Mouse (Mus musculus) c-Kit-positive CD71-positive TER-119-positive erythroid progenitor cells, embryonic 14.5 days (primary cell): ENCODE measurements around the gene Plod2.

ENCODE experiments used
- DNase-seq: peaks from one replicate; pipeline ENCODE4 v3.0.0-alpha.2; 2013; ENCODE audit warnings: low spot score

Gene Plod2

DNA sequence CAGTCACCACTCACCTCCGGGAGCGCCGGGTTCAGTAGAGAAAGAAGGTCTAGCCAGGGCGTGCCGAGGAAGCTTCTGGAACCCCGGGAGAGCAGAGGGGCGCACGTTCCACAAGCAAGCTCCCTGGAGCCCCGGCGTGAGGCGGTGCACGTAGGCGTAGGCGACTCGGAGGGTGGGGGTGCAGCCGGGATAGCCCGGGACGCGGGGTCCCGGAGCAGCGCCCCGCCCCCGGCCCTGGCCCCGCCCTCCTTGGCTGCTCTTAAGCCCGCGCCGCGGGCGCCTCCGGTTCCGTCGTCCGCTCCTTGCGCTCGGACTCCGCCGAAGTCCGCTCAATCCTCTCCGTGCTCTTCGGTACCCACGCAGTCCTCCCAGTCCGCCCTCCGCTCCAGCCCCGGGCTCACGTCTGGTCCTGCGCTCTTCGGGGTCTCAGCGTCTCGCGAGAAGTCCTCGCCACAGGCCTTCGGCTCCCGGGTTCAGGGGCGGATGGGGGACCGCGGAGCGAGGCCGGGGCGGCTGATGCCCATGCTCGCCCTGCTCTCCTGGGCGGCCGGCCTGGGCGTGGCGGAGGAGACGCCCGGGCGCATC lies at the start of gene Plod2:
Gene Plod2, plus strand, starts transcription at position 247 of the 585 bp plus-strand sequence.
- DNase-seq, result no peak

DNA sequence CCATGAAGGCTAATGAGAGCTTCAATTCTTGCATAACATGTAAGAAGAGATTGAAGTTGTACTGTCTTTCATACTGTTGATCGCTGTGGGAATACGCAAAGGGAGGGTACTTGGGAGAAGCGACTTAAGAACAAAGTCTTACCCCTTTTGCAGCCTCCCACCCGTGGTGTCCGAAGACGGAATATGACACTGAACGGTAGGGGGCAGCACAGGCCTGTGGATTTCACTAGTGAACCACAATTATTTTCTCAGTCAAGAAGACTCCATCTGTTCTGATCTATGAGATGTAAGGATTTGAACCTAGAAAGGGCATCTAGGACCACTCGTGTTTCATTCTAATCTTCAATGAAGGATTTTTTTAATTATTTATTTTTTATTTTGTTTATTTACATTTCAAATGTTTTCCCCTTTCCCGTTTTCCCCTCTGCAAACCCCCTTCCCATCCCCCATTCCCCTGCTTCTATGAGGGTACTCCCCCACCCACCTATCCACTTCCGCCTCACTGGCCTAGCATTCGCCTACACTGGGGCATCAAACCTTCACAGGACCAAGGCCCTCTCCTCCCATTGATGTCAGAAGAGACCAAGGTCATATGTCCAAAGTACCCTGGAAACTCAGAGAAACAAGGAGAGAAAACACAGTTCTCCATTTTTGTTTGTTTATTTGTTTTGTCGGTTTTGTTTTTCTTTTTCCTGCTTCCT lies 42.2 kb upstream of the Plod2 start:
- peak; percentile 30 for DNase-seq

DNA sequence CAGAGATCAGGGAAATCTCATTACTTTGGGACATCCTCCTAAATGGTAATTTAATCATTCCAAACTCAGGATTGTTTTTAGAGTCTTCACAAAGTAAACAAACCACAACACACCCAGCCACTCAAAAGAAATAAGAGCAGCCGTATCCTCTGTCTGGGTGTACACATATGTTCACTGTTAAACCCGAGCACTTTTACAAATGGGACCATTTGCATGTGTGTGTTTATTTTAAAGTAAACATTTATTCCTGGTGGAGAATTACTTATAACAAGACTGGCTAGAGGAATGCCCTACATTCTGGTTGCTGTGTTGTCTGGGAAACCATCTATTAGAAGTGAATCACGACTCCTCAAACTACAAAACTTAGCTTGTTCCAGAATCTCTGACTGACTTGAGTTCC lies 37.8 kb upstream of the Plod2 start:
- DNase-seq, result no peak

DNA sequence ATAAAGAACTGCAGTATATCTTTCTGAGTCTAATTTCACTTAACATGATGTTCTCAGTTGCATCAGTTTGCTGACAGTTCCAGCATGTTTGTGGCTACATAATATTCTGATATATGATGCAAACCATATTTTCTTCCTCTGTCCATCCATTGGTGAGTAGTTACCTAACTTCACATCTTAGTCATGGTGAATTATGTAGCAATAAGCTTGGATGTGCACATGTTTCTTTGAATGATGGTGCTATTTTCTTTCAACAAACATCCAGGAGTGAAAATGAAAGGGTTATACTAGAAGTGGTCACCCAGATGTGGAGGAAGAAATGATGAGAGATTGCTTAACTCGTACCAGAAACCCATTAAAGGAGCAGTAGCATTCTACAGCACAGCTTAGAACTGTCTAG lies 37.1 kb upstream of the Plod2 start:
- no peak for DNase-seq

DNA sequence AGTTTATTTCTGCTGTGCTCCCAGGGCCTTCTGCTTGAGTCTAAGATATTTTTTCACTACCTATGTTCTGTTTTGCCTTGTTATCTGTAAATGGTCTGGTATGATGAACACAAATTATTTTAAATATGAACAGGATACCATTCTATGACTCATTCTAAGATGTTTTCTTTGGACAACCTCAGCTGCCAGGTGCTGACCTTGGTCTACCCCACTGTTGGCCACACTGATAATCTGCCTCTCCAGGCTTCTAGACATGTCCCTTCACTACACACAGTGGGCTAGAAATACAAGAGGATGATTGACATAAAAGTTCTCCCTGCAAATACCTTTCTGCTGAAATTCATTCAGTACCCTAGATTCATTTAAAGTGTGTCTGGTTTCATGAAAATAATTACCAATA lies 30.3 kb upstream of the Plod2 start:
- DNase-seq, result no peak

DNA sequence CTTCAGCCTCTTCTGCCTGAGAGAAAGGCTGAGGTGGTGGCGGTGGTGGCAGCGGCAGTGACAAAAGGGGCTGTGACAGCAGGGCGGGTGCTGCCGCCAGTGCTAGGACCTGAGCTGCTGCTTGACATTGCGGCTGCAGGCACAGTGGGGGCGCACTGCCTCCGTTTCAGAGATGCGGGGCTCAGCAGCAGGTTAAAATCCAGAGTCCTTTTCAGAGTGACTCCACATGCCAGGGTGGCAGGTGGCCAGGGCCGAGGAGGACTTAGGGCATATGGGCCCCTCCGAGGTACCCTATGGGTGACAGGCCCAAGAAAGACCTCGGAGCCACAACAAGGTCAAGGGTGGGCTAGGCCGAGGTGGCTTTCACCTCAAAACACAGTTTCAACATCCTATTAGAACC lies 25.0 kb upstream of the Plod2 start:
- no peak for DNase-seq

DNA sequence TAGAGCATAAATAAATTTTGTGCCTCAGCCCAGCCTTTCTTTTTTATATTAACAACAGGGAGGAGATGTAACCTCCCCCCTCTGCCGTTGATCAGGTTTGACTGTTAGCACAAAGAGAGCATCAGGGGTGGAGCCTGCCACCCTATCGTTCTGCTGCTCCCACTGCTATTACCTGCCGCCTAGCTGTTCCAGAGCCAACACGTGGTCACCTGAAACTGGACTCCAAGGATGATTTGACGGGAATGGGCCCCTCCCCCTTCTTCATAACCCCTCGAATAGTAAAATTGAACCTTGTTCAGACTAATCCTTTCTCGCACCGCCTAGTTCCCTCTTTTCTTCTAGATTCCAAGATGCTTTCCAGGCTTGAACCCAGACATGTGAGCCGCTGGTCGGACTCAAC lies 21.3 kb upstream of the Plod2 start:
- no peak for DNase-seq

DNA sequence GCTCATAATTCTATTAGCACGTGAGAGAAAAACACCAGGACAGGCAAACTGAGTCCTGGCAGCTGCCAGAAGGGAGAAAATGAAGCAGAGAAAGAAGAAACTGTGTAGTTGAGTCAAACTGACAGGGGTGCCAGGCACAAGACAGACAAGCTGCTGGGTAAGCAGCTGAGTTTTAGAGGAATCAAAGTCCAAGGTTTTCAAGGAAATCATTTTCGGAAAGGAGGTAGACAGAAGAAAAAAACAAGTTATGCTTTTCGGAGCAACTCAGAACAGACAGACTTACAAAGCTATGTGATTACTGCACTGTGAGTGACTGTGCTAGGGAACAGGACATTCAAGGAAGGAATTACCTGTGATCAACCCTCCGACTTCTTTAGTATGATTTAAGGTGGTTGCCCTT lies 17.5 kb upstream of the Plod2 start:
- no peak for DNase-seq

DNA sequence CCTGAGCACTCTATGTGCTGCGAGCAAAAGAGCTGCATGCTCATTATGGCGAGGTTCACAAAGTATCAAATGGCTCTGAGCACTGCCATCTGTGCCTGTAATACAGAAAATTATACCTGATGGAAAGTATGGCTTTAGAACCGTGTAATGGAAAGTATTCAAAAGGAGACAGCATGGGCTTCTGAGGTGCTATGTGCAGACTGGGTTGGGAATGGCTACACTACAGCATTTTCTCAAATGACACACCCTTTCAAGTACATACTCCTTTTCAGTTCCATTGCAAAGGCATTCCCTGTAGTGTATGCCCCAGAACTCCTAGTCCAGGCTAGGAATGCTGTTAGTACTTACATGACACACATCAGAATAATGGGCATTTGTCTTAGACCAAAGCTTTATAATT lies 12.0 kb upstream of the Plod2 start:
- no peak for DNase-seq

DNA sequence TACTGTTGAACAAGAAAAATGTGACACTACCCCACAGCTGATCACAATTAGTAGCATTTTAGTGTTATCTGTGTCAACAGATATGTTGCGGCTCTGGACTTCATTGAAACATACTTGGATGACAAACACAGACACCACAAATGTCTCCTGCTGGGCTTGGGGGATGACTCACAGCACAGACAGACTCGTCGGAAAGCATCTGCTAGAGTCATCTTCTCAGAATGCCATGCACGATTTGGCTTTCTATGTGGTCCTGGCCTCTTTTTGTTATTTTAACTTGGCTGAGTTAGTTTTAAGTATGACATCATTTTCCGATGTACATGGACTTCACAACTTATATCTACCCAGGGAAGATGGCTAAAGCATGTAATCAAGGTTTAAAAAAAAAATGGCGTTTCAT lies 4.3 kb upstream of the Plod2 start:
- DNase-seq, result no peak

DNA sequence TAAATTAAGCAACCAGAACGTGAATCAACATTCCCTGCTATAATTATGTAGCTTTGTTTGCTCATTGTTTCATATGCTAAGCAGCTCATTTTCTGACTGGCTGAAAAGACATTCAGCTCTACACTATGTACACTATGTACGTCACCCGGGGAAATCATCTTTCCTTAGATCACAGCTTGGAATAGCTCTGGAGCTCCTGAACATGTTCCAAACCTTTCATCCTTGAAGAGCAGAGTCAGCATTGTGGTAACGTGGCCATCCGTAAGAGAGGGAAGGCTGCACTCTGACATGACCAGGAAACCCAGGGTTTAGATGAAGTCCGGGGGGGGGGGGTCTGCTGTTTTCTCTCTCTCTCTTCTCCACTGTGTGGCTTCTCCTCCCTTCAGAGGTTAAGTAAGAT lies 3.8 kb upstream of the Plod2 start:
- no peak for DNase-seq

DNA sequence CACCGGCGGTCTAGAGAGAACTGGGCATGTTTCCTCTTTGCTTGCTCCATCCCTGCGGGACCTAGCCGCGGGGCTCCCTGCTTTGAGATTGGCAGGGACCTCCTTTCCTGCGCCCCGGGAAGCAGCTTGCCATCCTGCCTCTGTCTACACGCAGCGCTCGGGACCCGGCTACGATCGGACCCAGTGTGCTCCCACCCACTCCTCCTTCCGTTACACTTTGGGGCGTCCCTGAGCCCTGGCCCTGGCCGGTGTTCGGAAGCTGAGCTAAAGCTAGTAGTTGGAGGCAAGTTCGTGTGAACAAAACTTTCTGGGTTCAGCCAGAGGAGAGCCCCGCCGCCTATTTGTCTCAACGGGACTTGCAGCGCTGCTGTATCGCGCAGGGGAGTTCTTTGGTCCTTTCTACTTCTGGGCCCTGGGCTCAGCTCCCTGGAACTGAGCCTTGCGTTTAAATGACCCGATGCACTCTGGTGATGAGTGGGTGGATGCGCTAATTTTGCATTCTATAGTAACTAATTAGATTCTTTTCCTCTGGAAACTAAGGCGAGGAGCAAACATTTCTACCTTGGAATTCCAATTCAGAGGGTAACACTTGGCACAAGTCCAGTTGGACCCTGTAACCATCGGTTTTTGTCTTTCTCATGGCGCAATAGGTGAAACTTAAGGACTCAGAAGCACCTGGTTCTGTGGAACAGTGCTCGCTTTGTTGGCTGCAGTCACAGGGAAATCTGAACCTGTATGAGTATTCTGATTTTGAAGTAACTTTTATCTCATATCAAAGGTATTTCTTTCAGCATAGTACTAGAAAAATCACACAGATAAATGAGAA lies 781 bp downstream of the Plod2 start:
- DNase-seq, result no peak

DNA sequence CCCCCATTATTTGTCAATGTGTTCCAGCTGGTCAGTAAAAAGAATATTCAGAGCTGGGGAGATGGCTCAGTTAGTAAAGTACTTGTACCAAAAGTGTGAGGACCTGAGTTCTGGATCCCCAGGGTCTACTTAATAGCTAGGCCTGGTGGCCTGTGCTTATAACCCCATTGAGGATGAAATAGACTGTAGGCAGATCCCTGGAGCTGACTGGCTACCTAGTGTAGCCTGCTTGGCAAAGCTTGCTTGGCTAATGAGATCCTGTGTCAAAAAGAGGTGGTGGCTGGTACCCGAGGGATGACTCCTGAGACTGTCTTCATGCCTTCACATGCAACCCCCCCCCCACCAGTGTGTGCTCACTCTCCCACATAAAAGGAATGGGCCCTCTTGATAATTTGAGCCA lies 2.1 kb downstream of the Plod2 start:
- DNase-seq, result no peak

DNA sequence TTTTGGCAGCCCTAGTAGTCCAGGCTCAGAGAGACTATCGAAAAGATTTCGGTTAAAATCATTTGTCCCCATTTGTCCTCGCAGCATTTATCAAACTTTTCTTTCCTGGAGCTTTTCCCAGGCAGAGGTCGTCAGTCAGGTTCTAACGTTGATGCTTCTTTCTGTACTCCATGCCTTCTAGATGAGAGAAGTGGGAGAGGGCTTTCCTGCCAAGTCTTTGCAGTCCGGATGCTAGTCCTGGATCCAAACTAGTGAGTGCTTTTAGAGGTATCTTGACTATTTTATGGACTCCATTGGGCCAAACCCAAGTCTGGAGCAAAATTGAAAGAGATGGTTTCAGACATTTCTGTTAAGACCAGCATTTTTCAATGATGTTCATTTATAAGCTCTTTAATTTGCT lies 3.0 kb downstream of the Plod2 start:
- DNase-seq, result no peak

DNA sequence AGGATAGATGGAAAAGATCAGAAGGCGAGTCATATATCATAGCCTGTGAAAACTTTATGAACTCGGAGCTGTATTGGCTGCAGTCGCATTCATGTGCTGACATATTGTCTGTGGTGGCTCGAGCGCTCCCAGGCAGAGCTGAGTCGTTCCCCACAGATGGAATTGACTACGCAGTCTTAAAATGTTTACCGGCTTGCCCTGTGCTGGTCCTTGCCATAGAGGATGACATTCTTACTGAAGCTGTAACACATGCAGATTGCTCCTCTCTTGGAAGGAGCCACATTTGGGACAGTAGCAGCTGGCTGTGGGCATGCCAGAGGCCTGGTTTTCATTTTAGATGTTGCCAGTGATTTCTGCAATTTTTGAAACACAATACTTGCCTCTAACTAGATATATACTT lies 4.4 kb downstream of the Plod2 start:
- no peak for DNase-seq

DNA sequence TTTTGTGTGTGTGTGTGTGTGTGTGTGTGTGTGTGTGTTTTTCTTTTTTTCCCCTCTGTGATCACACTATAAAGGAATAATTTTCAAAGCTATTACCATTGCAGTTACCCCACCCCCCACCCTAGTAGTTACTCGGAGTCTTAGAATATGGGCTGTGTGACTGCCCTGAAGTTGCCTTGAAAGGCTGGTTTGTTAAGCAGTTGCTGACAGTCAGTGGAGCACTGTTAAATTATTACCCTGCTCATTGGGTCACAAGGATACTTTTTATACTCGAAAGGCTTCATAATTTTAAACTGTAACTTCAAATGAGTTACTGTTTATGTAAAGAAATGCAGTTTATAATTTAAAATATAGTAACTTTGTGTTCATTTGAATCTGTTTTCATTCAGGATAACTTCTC lies 5.1 kb downstream of the Plod2 start:
- no peak for DNase-seq

DNA sequence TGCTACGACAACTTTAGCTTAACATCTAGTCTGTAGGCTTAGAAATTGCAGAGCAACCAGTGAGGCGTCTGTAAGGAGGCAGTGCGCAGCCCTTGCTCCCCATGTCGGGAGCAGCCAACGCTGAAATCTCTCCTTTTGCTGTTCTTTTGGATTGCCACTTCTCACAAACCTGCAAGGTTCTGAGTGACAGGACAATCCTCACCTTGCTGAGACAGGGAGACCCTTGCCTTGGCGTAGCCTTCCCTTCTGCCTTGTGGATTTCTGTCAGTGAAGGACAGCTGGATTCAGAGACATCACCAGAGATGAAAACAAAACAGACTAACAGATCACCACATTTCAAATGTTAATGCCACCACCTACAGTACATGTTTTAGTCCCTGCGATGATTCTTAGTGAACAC lies 5.8 kb downstream of the Plod2 start:
- no peak for DNase-seq

DNA sequence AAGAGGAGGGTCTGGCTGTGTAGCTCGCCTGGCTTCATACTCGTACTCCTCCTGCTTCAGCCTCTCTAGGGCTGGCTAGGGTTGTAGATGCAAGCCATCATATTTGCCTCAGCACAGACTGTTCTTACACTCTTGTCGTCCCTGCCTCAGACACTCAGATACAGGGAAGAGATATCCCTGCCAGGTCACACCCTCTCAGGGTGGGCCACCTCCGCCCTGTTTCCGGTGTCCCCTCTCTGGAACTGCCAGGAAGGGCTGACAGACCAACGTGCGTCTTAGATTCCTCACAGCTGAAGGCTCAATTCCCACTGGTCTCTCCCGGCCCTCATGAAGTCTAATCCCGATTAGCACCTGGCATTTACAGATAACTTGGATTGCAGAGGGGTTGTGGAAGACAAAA lies 6.6 kb downstream of the Plod2 start:
- no peak for DNase-seq

DNA sequence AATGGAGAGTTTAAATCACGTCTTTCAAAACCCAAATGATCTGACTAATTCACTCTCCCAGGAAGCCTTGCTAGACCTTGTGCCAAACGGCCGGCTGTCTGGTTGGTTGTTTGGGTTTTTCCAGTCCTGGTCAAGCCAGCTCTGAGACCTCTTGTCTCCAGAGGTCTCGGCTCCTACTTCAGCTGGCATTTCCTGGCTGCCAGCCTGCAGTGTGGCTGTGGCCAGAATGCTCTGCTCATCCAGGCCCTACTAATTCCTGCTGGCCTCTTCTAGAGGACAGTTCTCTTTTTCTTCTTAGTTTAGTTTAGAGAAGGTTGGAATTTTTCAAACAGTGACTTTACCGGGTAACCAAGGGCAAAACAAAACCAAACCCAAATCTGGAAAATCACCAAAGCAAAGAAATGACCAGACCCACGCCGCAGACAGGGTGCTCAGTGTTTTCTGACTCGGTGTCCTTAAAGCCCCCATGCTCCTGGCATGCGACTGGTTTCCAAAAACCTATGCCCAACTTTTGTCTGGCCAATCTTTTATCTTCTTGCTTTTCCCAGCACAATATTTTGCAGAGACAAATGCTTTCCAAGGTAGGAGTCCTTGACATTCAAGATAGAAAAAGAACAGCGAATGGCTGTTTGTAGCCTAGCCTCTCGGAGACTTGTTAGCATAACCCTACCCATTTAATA lies 7.9 kb downstream of the Plod2 start:
- DNase-seq, result no peak

DNA sequence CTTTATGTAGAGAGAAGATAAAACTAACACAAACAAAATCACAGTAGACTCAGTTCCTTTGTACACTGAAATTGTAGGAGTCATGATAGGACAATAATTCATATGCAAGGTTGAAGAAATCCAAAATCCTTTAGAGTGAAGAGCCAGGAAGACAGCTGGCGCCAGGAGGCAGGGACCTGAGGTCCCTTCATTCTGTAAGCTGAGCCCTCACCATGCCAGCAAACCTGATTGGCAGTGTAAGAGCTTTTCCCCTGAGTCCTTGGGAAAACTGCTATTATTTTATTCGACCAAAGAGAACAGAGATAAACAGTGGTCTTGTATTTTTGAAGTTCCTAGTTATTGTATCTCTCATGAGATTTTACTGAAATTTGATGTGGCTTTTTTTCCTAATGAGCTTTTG lies 9.0 kb downstream of the Plod2 start:
- DNase-seq, result no peak

DNA sequence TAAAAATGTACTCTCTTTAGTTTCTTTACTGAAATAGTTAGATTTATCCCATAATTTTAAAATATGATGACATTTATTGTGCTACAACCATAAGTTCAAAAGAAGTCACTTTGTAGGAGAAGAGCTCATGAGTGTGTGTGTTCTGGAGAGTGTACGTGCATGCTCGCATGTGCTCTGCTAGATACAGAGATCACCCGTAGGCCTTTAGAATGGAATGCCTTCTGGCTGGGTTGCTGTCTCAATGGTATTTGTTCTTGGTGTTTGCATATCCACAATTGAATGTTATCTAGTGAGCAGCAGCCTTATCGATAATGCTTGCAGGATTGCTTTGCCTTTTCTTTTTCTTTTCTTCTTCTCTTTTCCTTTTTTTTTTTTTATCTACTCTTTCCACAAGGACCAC lies 9.6 kb downstream of the Plod2 start:
- DNase-seq, result no peak

DNA sequence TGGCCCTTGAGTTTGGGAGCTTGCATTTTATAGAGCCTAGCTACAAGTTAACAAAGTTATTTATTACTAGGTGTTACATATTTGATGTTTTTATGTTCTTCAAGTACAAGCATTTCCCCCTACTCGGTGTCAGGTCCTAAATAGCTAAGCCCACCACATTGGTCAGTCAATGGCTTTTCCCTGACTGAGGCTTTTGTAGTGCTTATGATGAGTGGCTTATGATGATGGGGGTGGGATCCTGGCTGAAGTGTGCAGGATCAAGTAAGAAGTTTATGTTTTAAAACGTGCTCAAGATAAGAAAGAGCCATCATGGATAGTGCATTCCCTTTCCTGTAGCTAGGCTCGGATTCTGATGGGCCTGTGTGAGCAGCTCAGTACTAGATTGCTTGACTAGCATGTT lies 10.7 kb downstream of the Plod2 start:
- DNase-seq, result no peak
